In genomic region chr4:75212396-75213175, GRCm38 (mm10) we compare ENCODE assay signal across 11 mouse cellular contexts.
DNase-seq lines count a peak whose midpoint lies in the region; ATAC-seq lines count a peak whose summit lies in the region.
"Had no signal": no experiment of that assay in that cellular context is flagged by ENCODE, and none has a peak within 500 bp of the region (broad histone marks: within the 10 kb centered on the region; RNA-seq: fewer than 3 reads in every experiment).

No protein-coding gene starts in this region.

- no peak overlapping the region for H3K9ac ChIP-seq in embryonic facial prominence, embryonic 14.5 days (ENCODE audit: low read depth, low read length)
- no peak overlapping the region for H3K9ac ChIP-seq in neural tube, embryonic 13.5 days

- no peaks in the 10 kb centered on the region for H3K27me3 ChIP-seq in embryonic facial prominence, embryonic 14.5 days (replicated peaks; ENCODE audit: control insufficient read depth, insufficient read depth, low read length)
- H3K27me3 ChIP-seq in neural tube, embryonic 13.5 days = no peaks in the 10 kb centered on the region

- no peaks in the 10 kb centered on the region for H3K36me3 ChIP-seq in embryonic facial prominence, embryonic 14.5 days (ENCODE audit: control insufficient read depth, insufficient read depth, low read length)
- H3K36me3 ChIP-seq in neural tube, embryonic 13.5 days = no peaks in the 10 kb centered on the region

- H3K27ac ChIP-seq in embryonic facial prominence, embryonic 14.5 days (replicated peaks; ENCODE audit: low read depth, low read length) = no peak overlapping the region
- H3K27ac ChIP-seq in neural tube, embryonic 13.5 days (replicated peaks) = peak overlapping the region; percentile 49

- no peaks in the 10 kb centered on the region for H3K4me1 ChIP-seq in embryonic facial prominence, embryonic 14.5 days (ENCODE audit: control insufficient read depth, insufficient read depth, low read length)
- peaks cover 8% of the 10 kb centered on the region for H3K4me1 ChIP-seq in neural tube, embryonic 13.5 days (replicated peaks)

- H3K9me3 ChIP-seq in embryonic facial prominence, embryonic 14.5 days (ENCODE audit: control insufficient read depth, low read length) = no peaks in the 10 kb centered on the region
- no peaks in the 10 kb centered on the region for H3K9me3 ChIP-seq in neural tube, embryonic 13.5 days

- H3K4me2 ChIP-seq in embryonic facial prominence, embryonic 14.5 days (ENCODE audit: low read depth, low read length) = no peak overlapping the region
- no peak overlapping the region for H3K4me2 ChIP-seq in neural tube, embryonic 13.5 days

- no peak for ATAC-seq in embryonic facial prominence, embryonic 14.5 days (ENCODE audit: low read depth)
- peak; percentile 94 for ATAC-seq in neural tube, embryonic 13.5 days (ENCODE audit: low read depth)

- no peak overlapping the region for H3K4me3 ChIP-seq in embryonic facial prominence, embryonic 14.5 days (ENCODE audit: low read depth, low read length)
- H3K4me3 ChIP-seq in neural tube, embryonic 13.5 days = no peak overlapping the region

- peak; percentile 29 for DNase-seq in embryonic facial prominence, embryonic 14.5 days (ENCODE audit: low spot score)
- peak; percentile 3 to 17 for DNase-seq in frontal cortex, postnatal 25 days (ENCODE audit: low spot score in 2 of 2)
- peak; percentile 14 to 65 for DNase-seq in left cerebral cortex, adult 18-20 months (ENCODE audit: low spot score in 2 of 2)
- no peak for DNase-seq in embryo, embryonic 10.5 days (ENCODE audit: low spot score)
- no peak for DNase-seq in urinary bladder, postnatal 25 days (ENCODE audit: low spot score)
- DNase-seq in liver = no peak
- no peak for DNase-seq in adrenal gland, adult 18-20 months (ENCODE audit: low spot score in 2 of 2)
- DNase-seq: cerebellum, postnatal 25 days; lung, postnatal 10 days; thymus, adult 18-20 months had no signal

Comparison
In these comparisons a context has a peak if more than half of its experiments do, and no peak if none do; other contexts are left out.
1. DNase-seq: peak in embryonic facial prominence, embryonic 14.5 days (single experiment), frontal cortex, postnatal 25 days (2 of 2) and left cerebral cortex, adult 18-20 months (2 of 2); none in embryo, embryonic 10.5 days (single experiment), urinary bladder, postnatal 25 days (single experiment), liver (single experiment) and adrenal gland, adult 18-20 months (0 of 2).